Mouse (Mus musculus) heart, adult 8-10 months (tissue): ENCODE measurements around the gene Shroom1. TPM values are rescaled to one million over a fixed set of nuclear protein-coding genes. Genes with fewer than 3 reads are reported as not detected.

Source experiments
- DNase-seq: peaks from one replicate; pipeline ENCODE4 v3.0.0; 2022; ENCODE audit warnings: low spot score
- total RNA-seq, 4 experiments: library from RNA; stranded (reverse); gene quantifications; 2 replicates each; pipeline ENCODE4 v1.2.4; 2022

Shroom1 gene
- total RNA-seq, 4 experiments from 2014 or later = 0.57 to 0.82 (median 0.73) TPM

- no peak for DNase-seq
Measured at GRCm38 (mm10) chr11:53479783-53480301, 22.8 kb downstream of the Shroom1 start, which contains the start of the genes Gm9945 and Sowaha. Gene Gm9945, plus strand, starts transcription at chr11:53480166. Gene Sowaha, minus strand, starts transcription at chr11:53480274.

- no peak for DNase-seq
Measured at GRCm38 (mm10) chr11:53481088-53481730, 24.2 kb downstream of the Shroom1 start.

DNA sequence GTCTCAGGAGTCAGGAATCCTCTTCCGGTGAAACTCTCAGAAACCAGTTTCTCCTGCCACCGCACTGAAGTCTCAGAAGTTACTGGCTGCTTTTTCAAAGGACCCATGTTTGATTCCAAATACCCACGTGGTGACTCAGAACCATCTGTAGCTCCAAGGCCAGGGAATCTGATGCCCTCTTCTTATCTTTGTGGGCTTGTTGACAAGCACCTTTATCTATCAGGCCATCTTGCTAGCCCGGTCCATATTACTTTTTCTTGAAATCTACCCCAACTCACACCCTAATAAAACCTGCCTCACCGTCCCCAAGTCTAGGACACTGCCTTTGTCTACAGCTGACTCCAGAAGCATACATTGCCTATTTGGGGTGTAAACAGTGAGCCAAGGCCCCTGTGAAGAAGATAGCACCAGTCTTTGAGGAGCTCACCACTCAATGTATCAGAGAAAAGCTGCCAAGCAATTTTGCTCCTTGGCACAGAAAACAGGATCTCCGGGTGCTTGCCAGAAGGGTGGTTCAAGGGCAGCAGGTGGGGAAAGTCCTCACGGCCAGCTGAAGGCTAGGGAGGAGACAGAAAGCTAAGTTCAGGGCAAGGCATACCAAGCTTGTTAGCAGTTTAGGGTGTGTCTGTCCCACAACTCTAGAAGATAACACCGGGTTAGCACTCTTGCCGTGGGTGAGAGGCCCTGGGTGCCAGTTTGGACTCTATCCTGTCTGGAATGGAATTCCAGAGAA lies 26.3 kb downstream of the Shroom1 start:
- DNase-seq = no peak

GRCm38 (mm10) chr11:53485719-53486118 lies 28.7 kb downstream of the Shroom1 start:
- DNase-seq = no peak

DNA sequence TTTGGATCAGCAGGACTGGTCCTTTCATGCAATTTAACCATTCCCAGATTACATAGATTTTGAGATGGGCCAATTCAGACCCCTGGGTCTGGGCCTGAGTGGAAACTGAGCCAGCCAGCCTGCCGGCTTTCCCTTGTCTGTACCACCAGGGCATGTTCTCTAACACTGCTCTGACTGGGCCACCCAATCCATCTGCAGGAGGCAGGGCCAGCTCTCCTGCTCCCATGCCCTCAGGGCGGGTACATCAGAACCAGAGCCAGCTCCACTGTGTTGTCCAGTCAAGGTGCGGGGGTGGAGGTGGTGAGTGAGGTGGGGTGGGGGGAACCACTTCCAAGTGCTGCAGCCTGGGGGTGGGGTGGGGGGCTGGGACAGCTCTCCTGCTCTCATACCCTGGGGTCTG lies 29.3 kb downstream of the Shroom1 start:
- DNase-seq = no peak

- DNase-seq = no peak
Measured at GRCm38 (mm10) chr11:53486822-53487594, 30.0 kb downstream of the Shroom1 start.

GRCm38 (mm10) chr11:53489007-53489406 lies 32.0 kb downstream of the Shroom1 start:
- no peak for DNase-seq

- DNase-seq = no peak
Measured at GRCm38 (mm10) chr11:53489421-53489820, 32.4 kb downstream of the Shroom1 start.

DNA sequence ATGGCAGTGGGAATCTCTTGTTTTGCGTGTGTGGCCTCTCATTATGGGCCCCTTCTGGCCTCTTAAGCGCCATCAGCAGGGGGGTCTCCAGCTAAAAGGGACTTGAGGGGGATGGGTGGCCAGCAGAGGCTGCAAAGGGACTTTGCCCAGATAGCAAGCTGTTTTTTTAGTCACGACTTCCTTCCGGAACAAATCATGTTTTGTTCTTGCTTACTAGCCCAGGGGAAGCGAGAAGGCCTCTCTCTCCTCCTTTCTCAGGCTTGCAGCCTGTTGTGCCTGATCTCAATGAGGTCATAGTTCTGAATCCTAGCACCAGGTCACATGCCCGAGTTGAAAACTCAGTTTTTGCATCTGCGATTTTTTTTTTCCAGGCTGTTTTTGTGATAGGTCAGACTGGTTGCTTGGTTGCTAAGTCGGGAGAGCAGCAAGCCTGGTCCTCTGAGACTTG lies 35.0 kb downstream of the Shroom1 start:
- peak; percentile 71 for DNase-seq

- no peak for DNase-seq
Measured at GRCm38 (mm10) chr11:53493243-53493955, 36.4 kb downstream of the Shroom1 start.

- DNase-seq = no peak
Measured at GRCm38 (mm10) chr11:53495417-53495816, 38.4 kb downstream of the Shroom1 start.

DNA sequence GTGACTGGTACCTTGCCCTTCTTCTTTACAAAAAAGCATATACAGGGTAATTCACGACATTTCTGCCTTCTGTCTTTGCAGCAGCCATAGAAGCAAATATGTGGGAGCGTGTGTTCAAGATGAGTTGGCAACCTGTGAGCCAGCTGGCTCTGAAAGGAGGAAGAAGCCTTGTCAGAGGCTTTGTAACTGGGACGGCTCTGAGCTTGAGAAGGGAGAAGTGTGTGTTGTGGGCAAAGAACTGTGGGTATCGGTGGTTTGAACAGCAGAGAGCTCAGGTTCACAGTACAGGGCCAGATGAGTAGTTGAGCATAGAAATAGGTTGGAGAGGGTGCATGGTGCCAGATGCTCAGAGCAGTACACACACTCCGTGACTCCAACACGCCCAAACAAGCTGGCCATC lies 39.9 kb downstream of the Shroom1 start:
- DNase-seq = no peak

- DNase-seq = no peak
Measured at GRCm38 (mm10) chr11:53500569-53500968, 43.6 kb downstream of the Shroom1 start.

GRCm38 (mm10) chr11:53502039-53502765 lies 45.2 kb downstream of the Shroom1 start:
- DNase-seq = no peak

DNA sequence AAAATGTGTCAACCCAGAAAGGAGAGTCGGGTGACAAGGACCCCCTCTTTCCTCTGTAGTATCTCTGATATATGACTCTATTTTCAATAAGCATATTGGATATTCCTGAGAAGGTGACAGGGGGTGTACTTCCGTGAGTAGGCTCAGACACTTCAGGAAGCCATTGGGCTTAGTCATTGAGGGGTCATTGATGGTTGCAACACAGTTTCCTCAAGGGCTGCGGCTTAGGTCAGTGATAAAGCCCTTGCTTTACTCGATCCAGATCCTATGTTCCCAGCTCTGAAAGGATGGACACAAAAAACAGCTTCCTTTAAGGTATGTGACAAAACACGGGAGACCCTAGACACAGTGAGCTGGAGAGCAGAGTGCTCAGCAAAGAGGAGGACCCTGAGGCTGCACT lies 46.7 kb downstream of the Shroom1 start:
- no peak for DNase-seq

GRCm38 (mm10) chr11:53504376-53504775 lies 47.4 kb downstream of the Shroom1 start:
- DNase-seq = no peak

DNA sequence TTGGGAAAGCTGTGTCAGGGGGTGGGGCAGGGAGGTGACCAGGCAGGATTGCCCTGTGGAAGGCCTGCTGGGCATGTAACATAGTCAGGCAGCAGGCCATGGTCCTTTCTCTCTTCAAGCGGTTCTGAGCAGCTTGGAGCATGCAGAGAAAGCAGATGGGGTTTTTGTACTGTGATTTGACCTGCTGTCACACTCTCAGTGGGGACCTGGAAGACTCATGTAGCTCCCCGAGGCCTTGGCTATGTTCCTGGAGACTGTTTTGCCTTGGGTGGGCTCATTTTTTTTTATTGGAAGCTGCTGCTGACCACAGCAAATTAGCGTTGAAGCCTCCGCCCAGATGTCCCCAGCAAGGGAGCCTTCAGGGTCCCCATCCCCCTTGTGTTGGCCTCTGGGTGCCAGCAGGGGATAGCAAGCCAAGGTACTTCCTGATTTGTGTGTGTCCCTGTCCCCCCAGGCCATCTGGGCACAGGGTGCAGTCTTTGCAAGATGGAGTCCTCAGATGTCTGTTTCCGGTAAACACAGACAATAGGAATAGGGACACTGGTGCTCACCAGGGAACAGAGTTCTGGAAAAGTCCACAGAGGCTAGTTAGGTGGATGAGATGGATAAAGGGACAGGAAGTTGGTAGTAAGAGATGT lies 48.1 kb downstream of the Shroom1 start:
- no peak for DNase-seq

GRCm38 (mm10) chr11:53507098-53507805 lies 50.2 kb downstream of the Shroom1 start:
- DNase-seq = no peak

GRCm38 (mm10) chr11:53508152-53508551 lies 51.1 kb downstream of the Shroom1 start:
- peak; percentile 87 for DNase-seq

DNA sequence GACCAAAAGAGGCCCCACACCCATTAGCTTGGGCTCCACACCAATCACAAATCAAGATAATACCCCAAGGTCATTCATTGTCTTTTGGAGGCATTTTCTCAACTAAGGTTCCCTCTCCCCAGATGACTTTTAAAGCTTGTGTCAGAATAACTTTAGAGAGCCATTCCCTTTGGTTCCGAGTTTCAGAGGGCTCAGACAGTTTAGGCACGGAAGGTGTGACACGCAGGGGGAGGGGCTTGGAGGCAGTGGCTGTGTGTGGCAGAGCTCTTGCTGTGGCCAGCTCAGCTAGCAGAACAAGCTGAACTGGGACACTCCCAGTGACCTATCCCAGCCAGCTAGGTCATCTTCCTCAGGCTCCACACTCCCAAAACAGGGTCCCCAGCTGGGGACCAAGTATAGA lies 51.6 kb downstream of the Shroom1 start:
- DNase-seq = no peak
